Mouse (Mus musculus): Measurements from ENCODE around the gene Drap1. TPM values are rescaled to one million over a fixed set of nuclear protein-coding genes. Genes with fewer than 3 reads are reported as not detected.
"Not testable (repeated sequence)": the region's sequence is repeated elsewhere in the genome, so short reads cannot be mapped to it uniquely, and the experiment has no call there.

Drap1 gene
- total RNA-seq, 2 experiments from 2014 or later, result 197 to 233 TPM

DNA sequence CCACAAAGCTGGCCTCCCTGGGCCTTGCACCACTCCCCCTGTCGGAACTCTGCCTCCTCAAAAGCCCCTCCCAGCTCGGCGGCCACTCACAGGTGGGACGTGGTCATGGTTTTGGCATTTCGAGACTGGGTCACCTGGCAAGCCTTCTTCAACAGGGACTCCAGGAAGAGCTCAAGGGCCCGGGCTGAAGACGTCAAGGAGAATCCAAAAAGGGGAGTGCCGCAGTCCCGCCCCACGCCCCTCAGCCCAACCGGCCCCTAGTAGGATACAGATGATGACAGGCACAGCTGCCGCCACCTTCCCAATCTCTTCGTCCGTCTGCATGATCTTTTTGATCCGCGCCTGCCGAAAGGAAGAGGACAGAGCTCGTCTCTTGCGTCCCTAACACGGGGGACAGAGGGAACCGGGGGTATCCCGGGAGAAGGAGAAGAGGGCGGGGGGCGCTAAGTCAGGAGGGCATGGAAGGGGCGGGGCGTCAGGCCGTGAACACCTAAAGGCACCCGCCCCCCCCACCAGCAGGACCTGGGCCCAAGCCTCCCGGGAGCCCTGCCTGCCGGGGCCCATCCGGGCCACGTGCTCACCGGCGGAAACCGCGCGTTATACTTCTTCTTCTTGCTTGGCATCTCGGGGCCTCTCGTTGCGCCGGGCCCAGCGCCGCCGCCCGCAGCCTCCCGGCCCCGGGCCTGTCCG is 542 bp downstream of the Drap1 start:
- DNase-seq (ENCODE audit: low spot score in 2 of 2), result peak in 1 of 2 experiments; percentile 36
- intact Hi-C loops (cut with DNase I), result loop anchor here (1.0 to 2.0 kb wide), 3 partner anchors 36 to 65 kb away; partner anchors contain the start of genes Eif1ad, Mus81 and Sart1

DNA sequence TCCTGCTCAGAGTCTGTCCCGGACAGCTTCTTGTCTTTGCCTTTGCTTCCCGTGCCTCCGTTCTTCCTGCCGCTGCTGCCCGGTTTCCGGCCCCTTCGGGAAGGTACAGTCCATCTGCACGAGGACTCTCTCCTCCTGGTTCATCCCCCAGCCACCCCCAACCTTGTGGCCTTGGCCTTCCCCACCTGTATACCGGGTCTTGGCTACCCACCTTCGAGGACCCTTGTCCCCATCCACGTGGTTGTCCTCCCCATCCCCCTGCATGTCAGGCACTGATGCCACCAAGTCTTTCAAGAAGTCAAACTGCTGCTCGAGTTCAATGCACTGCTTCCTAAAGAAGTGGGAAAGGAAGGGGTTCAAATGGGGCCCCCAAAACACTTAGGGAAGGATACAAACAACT is 1.2 kb downstream of the Drap1 start:
- no peak for DNase-seq (ENCODE audit: low spot score in 2 of 2)
- intact Hi-C loops (cut with DNase I), result no loop called here

DNA sequence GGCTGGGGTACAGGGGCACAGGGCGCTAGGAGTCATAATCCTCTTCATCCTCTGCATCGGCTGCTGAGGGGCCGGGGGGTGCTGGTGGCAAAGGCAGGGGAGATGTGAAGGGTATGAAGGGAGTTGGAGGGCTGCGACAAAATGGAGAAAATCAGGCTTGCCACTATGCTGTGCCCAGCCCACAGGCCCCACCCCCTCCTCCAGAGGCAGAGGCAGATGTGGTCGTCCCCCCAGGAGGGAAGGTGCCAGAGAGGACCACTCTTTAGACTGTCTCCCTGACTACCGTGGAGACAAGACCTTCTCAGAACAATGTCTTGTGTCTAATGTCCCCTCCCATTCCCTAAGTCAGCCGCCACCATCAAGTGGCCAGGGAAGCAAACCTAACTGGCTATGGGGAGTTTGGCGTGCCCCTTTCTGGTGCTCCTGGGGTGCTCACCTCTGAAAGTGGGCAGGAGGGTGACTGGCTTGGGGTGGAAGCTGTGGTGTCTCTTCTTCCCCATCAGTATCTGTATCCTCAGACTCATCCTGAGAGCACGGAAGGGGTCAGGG is 1.8 kb downstream of the Drap1 start:
- no peak for DNase-seq (ENCODE audit: low spot score in 2 of 2)
- intact Hi-C loops (cut with DNase I), result no loop called here

DNA sequence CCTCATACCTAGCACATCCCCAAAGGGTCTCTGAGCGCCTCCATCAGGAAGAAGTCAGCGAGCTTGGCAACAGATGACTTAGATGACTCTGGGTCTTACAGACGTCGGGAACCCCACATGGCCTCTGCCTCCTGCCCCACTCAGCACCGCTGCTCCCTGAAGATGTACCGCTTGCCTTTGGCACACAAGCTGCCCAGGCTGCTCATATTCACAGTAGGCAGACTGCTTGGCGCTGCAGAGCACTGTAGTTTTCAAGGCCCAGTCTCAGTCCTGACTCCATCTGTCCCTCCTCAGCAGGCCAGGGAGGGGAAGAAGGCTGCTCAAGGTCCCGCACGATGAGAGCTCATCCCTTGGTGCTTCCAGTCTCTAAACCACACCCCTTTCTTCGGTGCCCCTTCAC is 2.5 kb downstream of the Drap1 start:
- intact Hi-C loops (cut with DNase I), result no loop called here
- DNase-seq (ENCODE audit: low spot score in 2 of 2), result no peak

DNA sequence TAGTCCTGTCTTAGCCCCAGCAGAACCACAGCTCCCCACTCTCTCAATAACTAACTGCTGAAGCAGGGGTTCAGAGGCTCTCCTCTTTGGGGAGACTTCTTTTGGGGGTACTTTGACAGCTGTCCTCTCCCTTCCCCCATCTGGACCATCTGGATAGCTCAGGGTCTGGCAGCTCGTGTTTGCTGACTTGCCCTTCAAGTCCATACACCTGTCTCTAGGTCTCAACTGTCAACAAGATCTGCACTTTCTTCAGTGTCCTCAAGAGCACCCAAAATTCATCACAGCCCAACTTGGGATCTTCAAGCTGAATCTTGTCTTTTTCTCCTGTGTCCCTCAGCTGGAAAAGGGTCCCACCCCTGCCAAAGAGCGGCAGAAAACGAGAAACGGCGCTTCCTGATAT is 3.0 kb downstream of the Drap1 start:
- no peak for DNase-seq (ENCODE audit: low spot score in 2 of 2)
- intact Hi-C loops (cut with DNase I), result no loop called here

DNA sequence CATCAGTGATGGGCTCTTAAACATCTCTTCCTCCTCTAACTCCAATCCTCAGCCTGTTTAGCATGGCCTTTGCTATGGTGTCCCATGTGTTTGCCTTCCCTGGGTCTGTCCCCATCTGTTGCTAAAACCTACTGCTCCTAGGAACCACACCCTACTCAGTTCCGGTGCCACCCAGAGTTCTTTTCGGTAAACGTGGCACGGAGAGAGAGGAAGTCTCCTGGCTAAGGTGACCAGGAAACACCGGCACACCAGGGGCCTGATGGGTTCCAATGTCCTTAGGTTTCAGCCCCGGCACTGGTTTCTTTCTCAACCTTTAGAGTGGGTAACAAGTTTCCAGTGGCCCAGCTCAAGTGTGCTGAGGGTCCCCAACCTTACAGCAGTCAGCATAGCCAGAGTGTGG is 4.2 kb downstream of the Drap1 start:
- intact Hi-C loops (cut with DNase I), result no loop called here
- DNase-seq (ENCODE audit: low spot score in 2 of 2), result no peak

DNA sequence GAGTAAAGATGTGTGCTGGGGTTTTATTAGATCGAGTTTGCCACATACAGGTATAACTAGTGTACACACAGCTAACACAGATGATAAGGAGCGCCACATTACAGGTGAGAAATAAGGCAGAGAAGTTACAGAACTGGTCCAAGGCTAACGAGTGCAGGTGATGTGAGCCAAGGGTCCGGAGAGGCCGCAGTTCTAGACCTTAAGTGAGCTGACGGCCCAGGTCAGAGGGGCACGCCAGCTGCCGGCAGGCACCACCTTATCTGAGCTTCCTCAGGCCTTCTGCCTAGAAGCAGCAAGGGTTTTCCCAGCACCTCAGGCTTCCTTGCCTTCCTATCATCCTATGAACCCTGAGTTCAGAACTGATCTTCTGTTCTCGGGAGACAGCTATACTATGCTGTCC is 5.1 kb downstream of the Drap1 start:
- intact Hi-C loops (cut with DNase I), result no loop called here
- DNase-seq (ENCODE audit: low spot score in 2 of 2), result no peak

DNA sequence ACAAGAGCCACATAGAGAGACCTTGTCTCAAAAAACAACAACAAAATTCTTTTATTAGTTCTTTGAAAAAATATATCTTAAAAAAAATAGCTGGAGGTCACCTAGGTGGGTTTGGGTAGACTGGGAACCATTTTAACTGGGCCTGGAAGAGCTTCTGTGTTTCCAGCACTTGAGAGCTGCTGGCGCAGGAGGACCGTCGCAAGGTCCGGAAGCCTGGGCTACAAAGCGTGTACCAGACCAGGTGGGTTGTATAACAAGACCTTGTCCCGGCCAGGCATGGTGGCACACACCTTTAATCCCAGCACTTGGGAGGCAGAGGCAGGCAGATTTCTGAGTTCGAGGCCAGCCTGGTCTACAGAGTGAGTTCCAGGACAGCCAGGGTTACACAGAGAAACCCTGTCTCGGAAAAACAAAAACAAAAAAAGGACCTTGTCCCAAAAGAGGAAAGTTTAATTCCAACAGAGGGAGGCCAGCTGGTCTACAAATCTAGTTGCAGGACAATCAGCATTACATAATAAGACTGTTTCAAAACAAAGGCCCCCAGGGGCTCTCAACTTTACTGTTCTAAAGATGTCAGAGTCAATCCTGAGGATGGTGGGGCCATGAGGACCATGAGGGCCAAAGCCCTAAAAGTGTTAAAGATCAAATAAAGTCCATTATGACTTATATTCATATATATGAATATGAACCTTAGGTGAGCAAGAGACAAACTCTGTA is 5.9 kb downstream of the Drap1 start:
- no peak for DNase-seq (ENCODE audit: low spot score in 2 of 2)
- intact Hi-C loops (cut with DNase I), result no loop called here

DNA sequence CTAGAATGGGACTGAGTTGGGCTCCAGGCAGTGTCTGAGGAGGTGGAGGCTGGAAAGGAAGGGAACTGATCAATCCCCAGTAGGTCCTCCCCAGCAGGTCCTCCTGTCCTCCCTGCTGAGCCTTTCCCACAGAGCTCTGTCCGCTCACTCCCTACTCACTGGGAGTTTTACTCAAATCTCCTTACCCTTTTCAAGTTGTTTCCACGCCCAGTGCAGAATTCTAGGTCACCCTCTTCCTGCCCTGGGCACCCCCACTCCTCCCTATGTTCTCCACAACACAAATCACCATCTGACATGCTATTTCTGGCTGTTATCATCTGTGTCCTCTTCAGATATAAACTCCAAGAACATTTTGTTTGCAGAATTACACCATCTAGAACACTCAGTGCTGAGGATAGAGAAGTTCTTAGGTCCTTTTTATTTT is 10.2 kb downstream of the Drap1 start:
- DNase-seq (ENCODE audit: low spot score in 2 of 2), result no peak
- intact Hi-C loops (cut with DNase I), result no loop called here

DNA sequence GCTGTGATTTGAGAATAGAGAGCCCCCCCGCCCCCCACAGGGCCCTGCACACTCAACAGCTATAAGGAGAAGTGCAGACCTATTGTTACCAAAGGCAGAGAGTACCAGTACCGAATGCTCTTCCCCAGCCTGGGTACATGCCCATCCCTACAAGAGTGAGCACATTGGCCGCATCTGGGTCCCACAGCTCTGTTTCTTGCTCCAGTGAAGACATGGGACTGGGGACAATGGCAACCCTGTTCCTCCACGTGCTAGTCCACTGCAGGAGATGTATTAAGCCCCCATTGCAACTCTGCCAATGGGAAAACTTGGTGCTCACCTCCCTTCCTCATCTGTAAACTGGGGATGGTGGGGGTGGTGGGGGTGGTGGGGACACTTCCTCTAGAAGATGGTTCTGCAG is 10.9 kb downstream of the Drap1 start:
- no peak for DNase-seq (ENCODE audit: low spot score in 2 of 2)
- intact Hi-C loops (cut with DNase I), result no loop called here

DNA sequence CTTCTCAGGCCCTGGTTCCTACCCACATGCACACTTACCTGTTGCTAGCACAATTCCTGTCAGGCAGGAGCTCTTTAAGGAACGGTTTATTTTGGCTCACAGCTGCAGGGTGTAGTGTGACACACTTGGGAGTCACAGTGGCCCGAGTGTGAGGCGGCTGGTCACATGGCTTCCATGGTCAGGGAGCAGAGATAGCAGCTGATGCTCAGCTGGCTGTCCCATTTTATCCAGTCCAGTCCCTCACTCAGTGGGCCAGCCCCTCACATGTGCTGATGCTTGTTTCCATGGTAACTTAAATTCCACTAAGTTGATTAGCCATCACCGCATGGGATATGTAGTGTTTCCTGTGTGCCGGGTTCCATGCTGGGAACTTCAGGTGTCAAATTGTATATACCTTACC is 12.8 kb downstream of the Drap1 start:
- no peak for DNase-seq (ENCODE audit: low spot score in 2 of 2)
- intact Hi-C loops (cut with DNase I), result no loop called here

DNA sequence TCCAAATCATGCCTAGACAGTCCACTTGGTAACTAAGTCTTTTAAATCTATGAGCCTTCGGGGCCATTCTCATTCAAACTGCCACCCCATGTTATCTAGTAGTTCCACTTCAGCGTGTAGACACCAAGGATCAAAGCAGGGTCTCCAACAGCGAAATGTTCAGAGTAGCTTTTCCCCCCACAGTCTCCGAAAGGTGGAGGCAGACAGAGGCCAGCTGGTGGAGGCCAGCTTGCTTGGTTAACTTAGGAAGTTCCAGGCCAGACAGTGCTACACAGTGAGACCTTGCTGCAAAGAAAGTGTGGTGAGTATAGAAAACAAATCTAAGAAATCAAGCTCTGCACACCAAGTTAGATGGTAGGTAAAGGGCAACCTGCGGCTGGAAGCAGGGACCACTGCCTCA is 14.1 kb downstream of the Drap1 start:
- no peak for DNase-seq (ENCODE audit: low spot score in 2 of 2)
- intact Hi-C loops (cut with DNase I), result no loop called here

DNA sequence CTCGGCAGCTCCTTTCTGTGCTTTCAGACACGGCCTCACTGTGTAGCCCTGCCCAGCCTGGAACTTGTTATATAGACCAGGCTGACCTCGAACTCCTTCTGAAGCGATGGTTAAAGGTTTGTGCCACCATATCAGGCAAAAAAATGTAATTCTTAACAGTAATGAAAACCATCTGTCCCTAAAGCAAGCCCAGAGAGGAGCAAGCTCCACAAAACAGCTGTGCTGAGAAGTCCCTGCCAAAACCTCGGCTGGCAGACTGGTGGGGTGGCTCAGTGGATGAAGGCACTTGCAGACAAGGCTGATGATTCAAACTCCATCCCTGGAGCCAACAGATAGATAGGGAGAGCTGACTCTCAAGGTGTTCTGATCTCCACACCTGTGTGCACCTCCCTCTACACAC is 15.7 kb downstream of the Drap1 start:
- intact Hi-C loops (cut with DNase I), result no loop called here
- DNase-seq (ENCODE audit: low spot score in 2 of 2), result no peak

DNA sequence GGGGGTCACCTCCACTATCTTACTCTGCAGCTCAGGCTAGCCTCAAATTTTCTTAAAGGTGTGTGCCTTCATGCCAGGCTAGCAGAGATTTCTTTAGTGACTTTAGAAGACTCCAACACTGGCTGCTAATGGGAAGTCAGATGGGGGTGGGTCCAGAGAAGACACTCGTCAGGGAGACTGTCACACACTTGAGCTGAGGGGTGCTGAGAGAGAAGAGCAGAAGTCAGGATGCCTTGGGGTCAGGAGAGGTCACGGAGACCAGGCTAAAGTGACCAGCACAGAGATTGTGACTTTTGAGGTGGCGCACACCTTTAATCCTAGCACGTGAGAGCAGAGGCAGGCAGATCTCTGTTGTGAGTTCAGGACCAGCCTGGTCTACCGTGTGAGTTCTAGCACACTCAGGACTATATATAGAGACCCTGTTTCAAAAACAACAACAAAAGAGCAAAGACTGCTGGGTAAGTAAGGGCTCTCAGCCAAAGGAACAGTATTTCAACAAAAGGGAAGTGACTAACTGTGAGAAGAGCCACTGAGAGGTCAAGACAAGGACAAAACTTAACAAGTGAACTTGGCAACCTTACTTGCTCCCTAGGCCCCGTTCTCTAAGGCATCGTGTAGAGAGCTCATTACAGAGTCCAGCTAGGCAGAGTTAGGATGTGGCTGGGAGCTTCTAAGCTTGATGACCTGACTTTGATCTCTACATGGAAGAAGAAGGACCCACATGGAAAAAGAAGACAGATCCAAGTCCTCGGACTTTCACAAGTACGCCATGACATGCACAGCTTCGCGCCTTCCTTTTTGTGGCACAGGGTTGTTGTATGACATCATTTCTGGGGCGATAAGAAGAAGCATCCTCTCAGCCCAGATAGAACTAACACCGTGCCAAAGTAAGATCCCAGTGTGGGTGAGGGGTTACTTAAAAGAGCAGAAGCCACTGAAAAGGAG is 16.4 kb downstream of the Drap1 start:
- intact Hi-C loops (cut with DNase I), result no loop called here
- DNase-seq (ENCODE audit: low spot score in 2 of 2), result no peak

DNA sequence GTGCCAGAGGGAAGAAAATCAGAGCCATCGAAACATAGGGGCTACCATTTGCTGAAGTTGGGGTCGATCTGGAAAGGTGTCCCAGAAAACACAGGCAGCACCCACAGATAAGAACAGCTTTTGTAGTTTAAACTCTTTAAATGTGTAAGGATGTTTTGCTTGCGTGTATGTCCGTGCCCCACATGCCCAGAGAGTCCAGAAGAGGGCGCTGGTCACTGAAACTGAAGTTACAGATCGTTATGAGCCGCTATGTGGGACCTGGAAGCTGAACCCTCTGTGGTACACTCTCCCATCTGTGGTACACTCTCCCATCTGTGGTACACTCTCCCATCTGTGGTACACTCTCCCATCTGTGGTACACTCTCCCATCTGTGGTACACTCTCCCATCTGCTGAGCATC is 17.6 kb downstream of the Drap1 start:
- peak in 1 of 2 experiments; percentile 69 for DNase-seq (ENCODE audit: low spot score in 2 of 2)
- intact Hi-C loops (cut with DNase I), result no loop called here

DNA sequence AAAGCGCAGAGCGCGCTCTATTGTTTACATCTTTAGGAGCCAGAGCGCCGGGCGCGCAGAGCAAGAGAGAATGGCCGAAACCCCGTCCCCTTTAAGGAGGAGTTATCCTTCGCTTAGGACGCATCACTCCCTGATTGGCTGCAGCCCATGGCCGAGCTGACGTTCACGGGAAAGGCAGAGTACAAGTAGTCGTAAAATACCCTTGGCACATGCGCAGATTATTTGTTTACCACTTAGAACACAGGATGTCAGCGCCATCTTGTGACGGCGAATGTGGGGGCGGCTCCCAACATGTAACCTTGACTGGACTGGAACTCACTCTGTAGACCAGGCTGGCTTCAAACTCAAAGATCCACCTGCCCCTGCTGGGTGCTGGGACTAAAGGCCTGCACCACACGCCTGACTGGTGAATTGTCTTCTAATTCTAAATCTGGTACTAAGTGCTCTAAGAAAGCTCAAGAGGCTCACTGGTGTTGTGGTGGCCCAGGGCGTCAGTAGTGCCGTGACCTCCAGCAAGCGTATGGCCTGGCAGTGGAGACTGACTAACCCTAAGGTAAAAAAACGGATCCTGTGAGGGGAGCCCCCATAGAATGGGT is 18.1 kb downstream of the Drap1 start:
- intact Hi-C loops (cut with DNase I), result not testable (repeated sequence)
- peak in 1 of 2 experiments; percentile 63 for DNase-seq (ENCODE audit: low spot score in 2 of 2)

DNA sequence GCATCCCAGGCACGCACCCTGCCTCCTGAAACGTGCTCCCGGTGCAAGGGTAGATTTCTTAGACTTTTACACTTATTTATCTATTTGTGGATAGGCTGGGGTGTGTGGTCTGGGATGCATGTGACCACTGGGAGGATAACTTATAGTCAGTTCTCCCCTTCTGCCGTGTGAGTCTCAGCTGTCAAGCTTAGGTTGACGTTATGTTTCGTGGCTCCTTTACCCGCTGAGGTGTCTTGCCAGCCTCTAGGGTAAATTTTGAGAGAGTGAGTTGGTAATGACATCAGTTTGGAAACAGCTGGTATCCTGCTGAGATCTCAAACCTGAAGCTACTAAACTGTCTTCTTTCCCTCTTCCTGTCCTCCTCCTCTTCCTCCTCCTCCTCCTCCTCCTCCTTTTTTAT is 18.9 kb downstream of the Drap1 start:
- no peak for DNase-seq (ENCODE audit: low spot score in 2 of 2)
- intact Hi-C loops (cut with DNase I), result no loop called here

DNA sequence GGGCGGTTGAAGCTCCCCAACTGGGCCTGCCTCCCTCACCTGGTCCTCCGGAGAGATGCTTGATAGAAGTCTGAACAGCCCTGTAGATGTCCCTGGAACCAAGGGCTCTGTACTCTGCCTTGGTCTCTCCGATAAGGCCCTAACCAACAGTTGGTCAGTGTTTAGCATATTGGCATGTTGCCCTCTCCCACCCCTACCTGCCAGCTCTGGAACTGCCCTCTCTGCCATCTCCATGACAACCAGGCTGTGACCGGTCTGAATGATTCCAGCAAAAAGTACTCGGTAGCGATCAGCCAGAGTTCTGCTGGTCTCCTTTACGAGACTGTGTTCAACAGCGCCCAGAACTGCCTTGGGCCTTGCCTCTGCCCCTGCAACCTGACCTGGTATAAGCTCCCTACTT is 22.5 kb downstream of the Drap1 start, which contains the start of gene Tsga10ip:
Gene Tsga10ip (minus strand): TSS at position 234 of the 400 bp plus-strand sequence.
- intact Hi-C loops (cut with DNase I), result no loop called here
- DNase-seq (ENCODE audit: low spot score in 2 of 2), result no peak

DNA sequence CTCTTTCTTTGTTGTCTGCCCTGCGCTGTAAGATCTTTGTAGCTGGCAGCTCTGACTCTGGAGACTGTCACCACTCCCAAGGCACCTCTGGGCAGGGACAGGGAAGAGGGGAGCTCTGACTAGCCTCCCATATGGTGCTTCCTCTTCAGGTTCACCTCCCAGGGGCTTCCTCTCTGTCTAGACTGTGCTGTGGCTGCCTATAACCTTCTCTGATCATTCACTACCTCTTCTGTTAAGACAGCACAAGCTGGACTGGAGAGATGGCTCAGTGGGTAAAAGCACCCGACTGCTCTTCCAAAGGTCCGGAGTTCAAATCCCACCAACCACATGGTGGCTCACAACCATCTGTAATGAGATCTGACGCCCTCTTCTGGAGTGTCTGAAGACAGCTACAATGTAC is 23.7 kb downstream of the Drap1 start:
- DNase-seq (ENCODE audit: low spot score in 2 of 2); intact Hi-C loops (cut with DNase I): not testable (repeated sequence)

DNA sequence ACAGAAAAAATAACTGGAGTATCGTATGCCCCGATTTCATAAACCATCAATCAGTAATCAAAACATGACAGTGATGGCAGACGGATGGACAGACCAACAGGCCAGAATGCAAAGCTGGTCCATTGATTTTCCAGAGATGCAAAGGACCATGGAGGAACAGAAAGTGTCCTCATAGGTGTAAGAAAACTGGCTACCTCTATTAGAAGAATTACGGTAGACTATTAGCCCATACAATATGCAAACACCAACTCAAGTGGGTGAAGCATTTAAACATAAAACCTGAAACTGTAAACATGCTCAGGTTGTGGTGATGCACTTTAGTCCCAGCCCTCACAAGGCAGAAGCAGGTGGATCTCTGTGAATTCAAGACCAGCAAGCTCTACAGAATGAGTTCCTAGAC is 29.4 kb downstream of the Drap1 start:
- no peak for DNase-seq (ENCODE audit: low spot score in 2 of 2)
- intact Hi-C loops (cut with DNase I), result no loop called here
